Mouse (Mus musculus): ENCODE results near the gene Gramd4. TPM values are rescaled to one million over a fixed set of nuclear protein-coding genes. Genes with fewer than 3 reads are reported as not detected.
A peak's percentile ranks its signal among the peaks of the same experiment; 100 is the strongest.

Gene Gramd4
- polyA plus RNA-seq, 1 experiment from 2014 or later, result 8.6 TPM

DNA sequence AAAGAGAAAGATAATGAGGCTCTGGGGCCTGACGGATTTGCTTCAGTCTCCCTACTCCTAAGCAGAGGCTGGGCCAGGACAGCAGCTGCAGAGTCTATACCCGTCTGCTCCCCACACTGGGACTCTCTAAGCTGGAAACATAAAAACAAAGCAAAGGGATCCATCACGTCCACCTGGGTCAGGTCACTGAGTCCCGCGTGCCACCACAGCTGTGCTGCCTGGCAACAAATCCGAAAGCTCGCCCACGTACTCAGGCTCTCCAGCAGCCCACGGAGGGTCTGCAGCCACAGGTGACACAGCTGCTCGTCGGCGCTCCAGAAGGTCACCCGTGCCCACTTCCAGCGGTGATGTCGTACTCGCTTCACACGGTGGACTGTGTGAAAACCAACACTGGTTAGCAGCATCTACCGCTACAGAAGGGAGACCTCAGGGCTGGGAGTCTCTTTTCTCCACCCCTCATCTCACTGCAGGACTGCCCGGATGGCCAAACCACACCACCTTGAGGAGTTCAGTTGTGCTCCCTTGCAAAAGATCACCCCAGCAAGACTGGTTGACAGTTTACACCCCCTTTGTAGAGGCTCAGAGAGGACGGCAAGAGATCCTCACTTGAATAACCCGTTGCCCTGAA, 107.3 kb downstream of the Gramd4 start:
- Histone ChIP-seq H3K9ac (no peak overlapping the region), H3K4me1 (ENCODE audit: insufficient read depth) (no peaks in the 10 kb centered on the region), H3K4me3 (ENCODE audit: low read depth, low read length) (no peak overlapping the region), H3K27ac (ENCODE audit: low read depth) (no peak overlapping the region), H3K9me3 (ENCODE audit: low read depth, low read length) (no peaks in the 10 kb centered on the region), H3K4me2 (no peak overlapping the region), H3K27me3 (ENCODE audit: insufficient read depth, low read length) (no peaks in the 10 kb centered on the region), H3K36me3 (ENCODE audit: insufficient read depth) (peaks cover 26% of the 10 kb centered on the region)
- no peak for TF ChIP-seq CTCF (IDR thresholded peaks at IDR 0.05; ENCODE audit: low read depth)
- 66% methylated on average over 21 of the region's 21 CpGs for WGBS
- no peak for DNase-seq
- ATAC-seq (ENCODE audit: insufficient read depth), result no peak

DNA sequence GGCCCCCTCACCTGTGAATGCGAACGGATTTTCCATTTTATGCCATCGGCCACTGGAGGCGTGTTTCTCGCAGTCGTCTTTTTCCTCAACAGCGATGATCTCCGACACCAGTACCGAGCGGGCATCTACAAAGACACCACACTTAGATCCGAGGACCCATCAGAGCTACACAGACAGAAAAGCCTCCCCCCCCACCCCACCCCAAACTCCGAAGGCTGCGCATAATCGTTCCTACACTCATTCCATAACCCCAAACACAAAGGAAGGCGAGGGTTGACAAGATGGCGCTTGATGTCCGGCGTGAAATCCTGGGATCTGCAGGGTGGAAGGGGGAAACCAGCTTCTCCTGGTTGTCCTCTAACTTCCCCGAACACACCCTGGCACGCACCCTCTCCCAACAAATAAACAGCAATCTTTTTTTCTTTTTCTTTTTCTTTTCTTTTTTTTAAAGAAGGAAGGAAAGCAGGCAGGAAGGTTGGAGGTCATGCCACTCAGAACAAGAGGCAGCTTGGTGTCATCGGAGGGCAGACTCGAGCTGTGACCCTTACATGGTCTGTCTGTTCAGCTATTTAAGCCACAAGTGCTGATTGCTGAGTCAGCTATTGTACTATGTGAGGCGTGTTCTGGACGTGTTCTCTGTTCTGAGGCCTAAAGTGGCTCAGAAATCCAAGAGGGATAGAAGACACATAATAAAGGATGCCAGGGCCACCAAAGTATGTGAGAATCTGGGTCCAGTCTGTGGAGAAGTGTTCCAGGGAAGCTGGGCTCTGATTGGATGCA, 108.5 kb downstream of the Gramd4 start:
- WGBS, result 85% methylated on average over 24 of the region's 24 CpGs

DNA sequence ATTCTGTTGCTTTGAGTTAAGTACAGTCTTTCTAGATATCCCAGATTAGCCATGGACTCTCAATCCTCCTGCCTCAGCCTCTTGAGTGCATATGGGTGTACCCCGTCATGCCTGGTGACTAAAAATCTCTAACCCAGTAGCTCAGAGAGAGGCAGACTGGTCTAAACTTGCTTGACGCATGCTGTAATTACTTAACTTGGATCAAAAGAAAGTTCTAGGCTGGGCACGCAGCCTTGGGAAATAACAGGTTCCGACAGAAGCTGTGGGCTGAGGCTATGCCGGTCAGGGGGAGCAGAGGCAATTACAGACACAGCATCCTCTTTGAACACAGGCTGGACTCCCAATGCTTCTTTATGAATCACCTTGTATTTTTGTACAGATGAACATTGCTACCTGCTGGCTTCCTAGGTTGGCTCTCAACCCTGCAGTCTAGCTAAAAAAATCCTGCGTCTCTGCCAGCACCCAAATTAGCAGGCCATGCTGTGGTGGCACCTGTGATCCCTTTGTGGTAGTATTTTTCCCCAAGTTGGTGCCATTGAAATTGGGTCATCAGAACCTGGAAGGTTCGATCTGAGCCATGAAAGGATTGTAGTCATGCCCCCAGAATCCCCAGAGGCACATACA, 109.6 kb downstream of the Gramd4 start:
- no peak for DNase-seq

More for the DNA sequence above, 108.5 kb downstream of the Gramd4 start:
- no peak for TF ChIP-seq CTCF (IDR thresholded peaks at IDR 0.05; ENCODE audit: low read depth)
- DNase-seq, result no peak
- ATAC-seq (ENCODE audit: insufficient read depth), result no peak
- Histone ChIP-seq H3K27ac (ENCODE audit: low read depth) (no peak overlapping the region), H3K9me3 (ENCODE audit: low read depth, low read length) (no peaks in the 10 kb centered on the region), H3K27me3 (ENCODE audit: insufficient read depth, low read length) (no peaks in the 10 kb centered on the region), H3K9ac (no peak overlapping the region), H3K4me1 (ENCODE audit: insufficient read depth) (peaks cover 3% of the 10 kb centered on the region; the same call in 1 of the 2 replicates), H3K36me3 (ENCODE audit: insufficient read depth) (peaks cover 26% of the 10 kb centered on the region), H3K4me3 (ENCODE audit: low read depth, low read length) (no peak overlapping the region), H3K4me2 (no peak overlapping the region)

DNA sequence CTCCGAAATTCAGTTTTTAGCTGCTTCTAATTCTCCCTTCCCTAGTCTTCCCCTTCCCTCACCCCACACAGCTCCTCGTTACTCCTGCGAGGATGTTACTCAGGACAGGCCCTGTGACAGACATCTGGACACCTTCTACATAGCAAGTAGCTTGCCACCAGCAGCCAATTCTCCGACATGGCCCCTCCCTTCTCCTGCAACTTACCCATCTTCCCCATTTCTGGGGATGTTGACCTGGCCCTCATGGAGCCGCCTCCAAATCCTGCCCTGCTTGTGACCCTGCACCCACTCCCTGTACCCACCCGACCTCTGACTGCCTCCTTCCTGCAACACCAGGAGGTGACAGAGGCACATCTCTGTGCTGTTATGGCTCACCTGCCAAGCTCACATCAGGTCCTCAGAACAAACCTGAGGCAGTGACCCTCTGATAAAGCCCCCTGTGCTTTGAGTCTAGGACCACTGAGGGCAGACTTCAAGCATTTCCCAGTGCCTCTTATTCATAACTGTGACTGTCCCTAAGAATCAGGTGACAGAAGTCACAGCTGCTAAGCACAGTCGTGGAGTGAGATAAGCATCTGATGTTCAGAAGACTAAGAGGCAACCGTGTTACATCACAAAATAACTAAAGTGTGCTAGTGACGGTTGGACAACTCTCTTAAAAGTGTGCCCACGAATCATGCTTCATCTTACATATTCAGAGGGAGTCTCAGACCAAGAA, 110.5 kb downstream of the Gramd4 start:
- Histone ChIP-seq H3K4me3 (ENCODE audit: low read depth, low read length) (no peak overlapping the region), H3K9ac (no peak overlapping the region), H3K36me3 (ENCODE audit: insufficient read depth) (peaks cover 12% of the 10 kb centered on the region), H3K4me1 (ENCODE audit: insufficient read depth) (peaks cover 6% of the 10 kb centered on the region; the same call in 1 of the 2 replicates), H3K9me3 (ENCODE audit: low read depth, low read length) (no peaks in the 10 kb centered on the region), H3K27ac (ENCODE audit: low read depth) (0 out of 2 replicates have a peak overlapping the region, but pooled peaks have one; percentile 15), H3K4me2 (no peak overlapping the region), H3K27me3 (ENCODE audit: insufficient read depth, low read length) (no peaks in the 10 kb centered on the region)
- no peak for TF ChIP-seq CTCF (IDR thresholded peaks at IDR 0.05; ENCODE audit: low read depth)
- 68% methylated on average over 10 of the region's 10 CpGs for WGBS
- ATAC-seq (ENCODE audit: insufficient read depth), result no peak
- no peak for DNase-seq

More for the DNA sequence above, 109.6 kb downstream of the Gramd4 start:
- no peak for ATAC-seq (ENCODE audit: insufficient read depth)
- TF ChIP-seq CTCF (IDR thresholded peaks at IDR 0.05; ENCODE audit: low read depth), result no peak
- 88% methylated on average over 7 of the region's 7 CpGs for WGBS
- no peaks in the 10 kb centered on the region for H3K9me3 ChIP-seq (ENCODE audit: low read depth, low read length)
- H3K27me3 ChIP-seq (ENCODE audit: insufficient read depth, low read length), result no peaks in the 10 kb centered on the region
- no peak overlapping the region for H3K9ac ChIP-seq
- no peak overlapping the region for H3K27ac ChIP-seq (ENCODE audit: low read depth)
- no peak overlapping the region for H3K4me3 ChIP-seq (ENCODE audit: low read depth, low read length)
- H3K4me1 ChIP-seq (ENCODE audit: insufficient read depth), result peaks cover 5% of the 10 kb centered on the region; the same call in 1 of the 2 replicates
- no peak overlapping the region for H3K4me2 ChIP-seq
- peaks cover 19% of the 10 kb centered on the region for H3K36me3 ChIP-seq (ENCODE audit: insufficient read depth)

DNA sequence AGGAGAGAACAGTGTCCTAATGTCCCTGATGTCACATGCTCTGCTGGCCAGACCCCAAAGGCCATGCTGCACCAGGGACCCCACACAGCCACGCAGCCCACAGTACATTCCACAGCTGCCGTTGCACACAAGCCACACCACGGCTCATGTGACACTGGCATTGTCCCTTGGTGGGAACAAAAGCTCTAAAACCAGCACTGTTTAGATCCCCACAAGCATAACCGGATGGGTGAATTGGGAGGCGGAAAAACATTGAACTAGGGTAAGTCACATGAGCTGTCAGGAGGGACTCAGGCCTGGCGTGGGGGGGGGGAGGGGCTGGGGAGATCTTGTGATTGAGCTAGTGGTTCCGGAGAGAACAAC, 111.0 kb downstream of the Gramd4 start:
- WGBS, result 44% methylated on average over 7 of the region's 7 CpGs
- TF ChIP-seq CTCF (IDR thresholded peaks at IDR 0.05; ENCODE audit: low read depth), result no peak
- 0 out of 2 replicates have a peak overlapping the region, but pooled peaks have one; percentile 15 for H3K27ac ChIP-seq (ENCODE audit: low read depth)
- peaks cover 6% of the 10 kb centered on the region; the same call in 1 of the 2 replicates for H3K4me1 ChIP-seq (ENCODE audit: insufficient read depth)
- no peak overlapping the region for H3K4me3 ChIP-seq (ENCODE audit: low read depth, low read length)
- H3K9ac ChIP-seq, result no peak overlapping the region
- H3K36me3 ChIP-seq (ENCODE audit: insufficient read depth), result peaks cover 11% of the 10 kb centered on the region
- ATAC-seq (ENCODE audit: insufficient read depth) (peak; percentile 33), DNase-seq (peak; percentile 59)
- no peaks in the 10 kb centered on the region for H3K9me3 ChIP-seq (ENCODE audit: low read depth, low read length)
- H3K27me3 ChIP-seq (ENCODE audit: insufficient read depth, low read length), result no peaks in the 10 kb centered on the region
- no peak overlapping the region for H3K4me2 ChIP-seq

DNA sequence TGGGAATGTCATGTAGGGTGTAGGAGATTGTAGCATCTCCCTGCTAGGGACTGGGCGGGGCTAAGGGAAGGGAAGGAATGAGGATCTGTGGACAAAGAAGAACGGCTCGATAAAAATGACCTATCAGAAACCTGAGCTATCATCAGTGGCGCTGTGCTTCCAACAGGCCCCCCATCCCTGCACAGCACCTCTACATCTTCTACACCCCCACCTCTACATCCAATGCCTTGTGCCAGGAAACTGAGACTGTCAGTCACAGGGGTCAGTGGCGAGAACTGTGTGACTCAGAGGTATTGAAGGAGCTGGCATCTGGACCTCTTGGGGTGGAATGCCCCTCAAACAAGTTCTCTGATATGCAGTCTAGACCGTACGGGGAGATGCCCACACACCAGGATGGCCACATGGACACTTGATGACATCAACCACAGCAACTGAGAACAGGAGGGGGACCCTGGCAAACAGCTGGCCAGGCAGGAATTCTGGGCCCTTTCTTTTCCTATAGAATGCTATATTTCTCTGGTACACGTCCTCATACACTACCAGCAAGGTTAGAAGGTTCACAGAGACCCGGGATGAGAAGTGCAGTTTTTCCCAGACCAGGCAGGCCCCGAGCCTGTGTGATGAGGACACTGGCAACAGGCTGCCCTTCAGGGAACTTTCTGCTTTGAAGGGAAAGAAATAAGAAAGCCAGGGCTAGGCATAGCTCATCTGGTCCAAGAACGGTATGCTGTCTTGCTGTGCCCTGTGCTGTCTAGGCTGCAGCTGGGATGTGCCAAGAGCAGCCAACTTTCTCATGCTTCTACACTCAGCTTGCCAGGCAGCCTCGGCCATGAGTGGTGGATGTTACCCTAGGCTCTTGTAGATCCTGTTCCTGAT, 111.7 kb downstream of the Gramd4 start:
- Histone ChIP-seq H3K27ac (ENCODE audit: low read depth) (peak overlapping the region; percentile 61; the same call in 1 of the 2 replicates), H3K27me3 (ENCODE audit: insufficient read depth, low read length) (no peaks in the 10 kb centered on the region), H3K36me3 (ENCODE audit: insufficient read depth) (peaks cover 5% of the 10 kb centered on the region), H3K9me3 (ENCODE audit: low read depth, low read length) (no peaks in the 10 kb centered on the region), H3K9ac (no peak overlapping the region), H3K4me1 (ENCODE audit: insufficient read depth) (peaks cover 9% of the 10 kb centered on the region; the same call in 1 of the 2 replicates), H3K4me2 (no peak overlapping the region), H3K4me3 (ENCODE audit: low read depth, low read length) (no peak overlapping the region)
- DNase-seq, result no peak
- peak; percentile 8; the same call in 1 of the 2 replicates for ATAC-seq (ENCODE audit: insufficient read depth)
- 68% methylated on average over 12 of the region's 12 CpGs for WGBS
- no peak for TF ChIP-seq CTCF (IDR thresholded peaks at IDR 0.05; ENCODE audit: low read depth)
